Mouse (Mus musculus) urinary bladder, postnatal 25 days (tissue): ENCODE results near the gene Cphx3.
"Not testable (repeated sequence)": the region's sequence is repeated elsewhere in the genome, so short reads cannot be mapped to it uniquely, and the experiment has no call there.

ENCODE experiments used
- DNase-seq: peaks from one replicate; pipeline ENCODE4 v3.0.0; 2022; ENCODE audit warnings: low spot score

Cphx3 gene

GRCm38 (mm10) chr14:26175028-26175427, 92.9 kb downstream of the Cphx3 start:
- not testable (repeated sequence) for DNase-seq

- DNase-seq: not testable (repeated sequence)
These were observed 99.6 kb downstream of the Cphx3 start for GRCm38 (mm10) chr14:26181660-26182059.

- DNase-seq: not testable (repeated sequence)
These were observed 100.3 kb downstream of the Cphx3 start, which contains the start of gene Plac9b for GRCm38 (mm10) chr14:26182380-26182779. Gene Plac9b, minus strand, starts transcription at chr14:26182480.

- DNase-seq: not testable (repeated sequence)
These were observed 104.5 kb downstream of the Cphx3 start for GRCm38 (mm10) chr14:26186638-26187037.

GRCm38 (mm10) chr14:26188361-26188760, 106.3 kb downstream of the Cphx3 start:
- DNase-seq: not testable (repeated sequence)

- not testable (repeated sequence) for DNase-seq
These were observed 115.8 kb downstream of the Cphx3 start for GRCm38 (mm10) chr14:26197851-26198250.

GRCm38 (mm10) chr14:26206197-26206925, 124.3 kb downstream of the Cphx3 start:
- not testable (repeated sequence) for DNase-seq

- not testable (repeated sequence) for DNase-seq
These were observed 124.8 kb downstream of the Cphx3 start, which contains the start of gene Tmem254b for GRCm38 (mm10) chr14:26206926-26207247. Gene Tmem254b, minus strand, starts transcription at chr14:26207041.

GRCm38 (mm10) chr14:26216233-26217000, 134.3 kb downstream of the Cphx3 start:
- DNase-seq: not testable (repeated sequence)

GRCm38 (mm10) chr14:26237183-26237582, 155.1 kb downstream of the Cphx3 start:
- not testable (repeated sequence) for DNase-seq

- not testable (repeated sequence) for DNase-seq
These were observed 175.9 kb downstream of the Cphx3 start, which contains the start of gene Duxbl3 for GRCm38 (mm10) chr14:26257756-26258617. Gene Duxbl3, plus strand, starts transcription at chr14:26257962.

- not testable (repeated sequence) for DNase-seq
These were observed 176.6 kb downstream of the Cphx3 start for GRCm38 (mm10) chr14:26258729-26259128.
